Mouse (Mus musculus): Measurements from ENCODE around the gene R3hdm2. TPM values are rescaled to one million over a fixed set of nuclear protein-coding genes. Genes with fewer than 3 reads are reported as not detected.

Gene R3hdm2
- polyA plus RNA-seq, 1 experiment from 2014 or later: 36.3 TPM

DNA sequence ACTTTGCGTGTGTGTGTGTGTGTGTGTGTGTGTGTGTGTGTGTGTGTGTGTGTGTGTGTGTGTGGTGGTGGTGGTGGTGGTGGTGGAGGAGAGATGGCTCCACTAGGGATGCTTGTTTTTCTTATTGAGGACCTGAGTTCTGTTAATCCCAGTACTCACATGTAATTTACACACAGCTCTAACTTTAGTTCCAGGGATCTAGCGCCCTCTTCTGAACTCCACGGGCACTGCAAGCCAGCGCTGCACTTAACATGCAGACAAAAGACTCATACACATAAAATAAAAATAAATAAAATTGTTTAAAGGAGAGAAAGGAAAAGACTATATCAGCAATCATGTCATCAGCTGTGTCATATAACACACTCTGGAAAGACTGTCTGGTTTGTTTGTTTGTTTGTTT is 31.2 kb upstream of the R3hdm2 start:
- WGBS: 61% methylated on average over 4 of the region's 4 CpGs

DNA sequence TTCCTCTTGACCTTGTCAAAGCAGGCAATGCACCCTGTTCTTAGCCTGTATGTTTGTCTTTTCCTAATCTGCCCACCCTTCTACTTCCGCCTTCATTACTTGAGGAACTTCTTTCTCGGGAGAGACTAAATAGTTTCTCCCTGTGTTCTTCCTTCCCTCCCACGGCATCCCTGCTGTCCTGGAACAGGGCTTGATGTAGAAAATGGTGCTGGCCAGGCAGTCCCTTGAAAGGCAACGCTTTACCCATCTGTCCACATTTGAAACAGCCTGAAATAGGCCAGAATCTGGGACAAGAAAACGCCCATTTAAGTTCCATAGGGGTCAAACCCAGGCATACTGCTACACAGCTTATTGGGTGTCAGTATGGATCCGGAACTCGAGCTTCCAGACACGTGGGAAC is 30.3 kb upstream of the R3hdm2 start:
- no peak overlapping the region for H3K27ac ChIP-seq (replicated peaks in 1 of 2; ENCODE audit: control insufficient read depth in 1 of 2, insufficient read depth in 1 of 2, low read depth in 2 of 2, low read length in 2 of 2)
- no peak overlapping the region for H3K4me3 ChIP-seq (ENCODE audit: control insufficient read depth in 1 of 2, insufficient read depth in 1 of 2, low read depth in 1 of 2, low read length in 2 of 2)
- ATAC-seq (ENCODE audit: insufficient number of reproducible peaks, insufficient read depth, low FRiP score, low read depth): no peak
- H3K9ac ChIP-seq (ENCODE audit: low read length): no peak overlapping the region
- H3K9me3 ChIP-seq (ENCODE audit: control insufficient read depth, low read length): peaks cover 3% of the 10 kb centered on the region; the same call in 1 of the 2 replicates
- peaks cover 9 to 14% of the 10 kb centered on the region in 2 experiments for H3K4me1 ChIP-seq (ENCODE audit: control insufficient read depth in 2 of 2, insufficient read depth in 2 of 2, low read length in 2 of 2)
- no peak overlapping the region for H3K4me2 ChIP-seq (ENCODE audit: low read length)
- WGBS: 73% methylated on average over 8 of the region's 8 CpGs
- no peaks in the 10 kb centered on the region for H3K36me3 ChIP-seq (ENCODE audit: control insufficient read depth, insufficient read depth, low read length)
- no peaks in the 10 kb centered on the region for H3K27me3 ChIP-seq (ENCODE audit: control insufficient read depth, insufficient read depth, low read length)

More for the DNA sequence above, 31.2 kb upstream of the R3hdm2 start:
- no peak overlapping the region for H3K4me2 ChIP-seq (ENCODE audit: low read length)
- H3K9me3 ChIP-seq (ENCODE audit: control insufficient read depth, low read length): peaks cover 3% of the 10 kb centered on the region; the same call in 1 of the 2 replicates
- H3K36me3 ChIP-seq (ENCODE audit: control insufficient read depth, insufficient read depth, low read length): no peaks in the 10 kb centered on the region
- no peaks in the 10 kb centered on the region for H3K27me3 ChIP-seq (ENCODE audit: control insufficient read depth, insufficient read depth, low read length)
- no peak for ATAC-seq (ENCODE audit: insufficient number of reproducible peaks, insufficient read depth, low FRiP score, low read depth)
- H3K4me3 ChIP-seq (ENCODE audit: control insufficient read depth in 1 of 2, insufficient read depth in 1 of 2, low read depth in 1 of 2, low read length in 2 of 2): no peak overlapping the region
- peaks cover 6 to 7% of the 10 kb centered on the region in 2 experiments; a peak in 3 of 4 replicates for H3K4me1 ChIP-seq (ENCODE audit: control insufficient read depth in 2 of 2, insufficient read depth in 2 of 2, low read length in 2 of 2)
- no peak overlapping the region for H3K9ac ChIP-seq (ENCODE audit: low read length)
- no peak overlapping the region for H3K27ac ChIP-seq (replicated peaks in 1 of 2; ENCODE audit: control insufficient read depth in 1 of 2, insufficient read depth in 1 of 2, low read depth in 2 of 2, low read length in 2 of 2)

DNA sequence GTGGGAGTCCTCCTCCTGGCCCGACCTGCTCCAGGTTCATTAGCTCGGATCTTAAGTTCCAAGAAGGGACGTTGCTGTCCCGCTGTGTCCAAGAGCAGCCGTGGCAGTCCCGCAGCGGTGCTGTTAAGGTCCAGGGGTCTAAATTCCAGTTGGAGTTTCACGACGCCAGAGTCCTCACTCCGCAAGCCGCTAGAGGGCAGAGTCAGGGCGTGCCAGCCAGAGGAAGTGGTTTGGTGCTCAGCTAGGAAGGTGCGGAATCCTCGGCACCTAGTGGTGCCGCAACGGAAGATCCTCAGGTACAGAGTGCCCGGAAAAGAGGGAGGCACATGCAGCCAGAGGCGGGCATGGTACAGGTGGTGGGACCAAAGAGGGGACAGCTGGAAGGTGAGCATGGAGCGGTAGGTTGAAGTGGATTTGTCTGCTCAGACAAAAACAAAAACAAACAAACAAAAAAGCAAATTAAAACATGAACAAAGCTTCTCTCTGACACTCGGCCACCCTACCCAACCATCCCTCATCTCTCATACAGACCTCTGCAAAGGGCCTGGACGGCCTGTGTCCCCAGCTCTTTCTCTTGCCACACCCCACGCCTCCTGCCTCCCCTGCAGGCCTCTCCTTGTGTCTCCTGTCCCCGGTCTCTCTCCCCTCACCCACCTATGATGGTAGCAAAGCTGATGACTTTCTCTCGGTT is 29.4 kb upstream of the R3hdm2 start:
- Histone ChIP-seq H3K27ac (replicated peaks in 1 of 2; ENCODE audit: control insufficient read depth in 1 of 2, insufficient read depth in 1 of 2, low read depth in 2 of 2, low read length in 2 of 2) (no peak overlapping the region), H3K4me1 (ENCODE audit: control insufficient read depth in 2 of 2, insufficient read depth in 2 of 2, low read length in 2 of 2) (peaks cover 12 to 15% of the 10 kb centered on the region in 2 experiments), H3K27me3 (ENCODE audit: control insufficient read depth, insufficient read depth, low read length) (no peaks in the 10 kb centered on the region), H3K4me3 (ENCODE audit: control insufficient read depth in 1 of 2, insufficient read depth in 1 of 2, low read depth in 1 of 2, low read length in 2 of 2) (peak overlapping the region in 1 of 2 experiments; percentile 21; a peak in 2 of 4 replicates), H3K9ac (ENCODE audit: low read length) (0 out of 2 replicates have a peak overlapping the region, but pooled peaks have one; percentile 35), H3K4me2 (ENCODE audit: low read length) (peak overlapping the region; percentile 57), H3K36me3 (ENCODE audit: control insufficient read depth, insufficient read depth, low read length) (no peaks in the 10 kb centered on the region), H3K9me3 (ENCODE audit: control insufficient read depth, low read length) (no peaks in the 10 kb centered on the region)
- 10% methylated on average over 24 of the region's 24 CpGs for WGBS
- ATAC-seq (ENCODE audit: insufficient number of reproducible peaks, insufficient read depth, low FRiP score, low read depth): no peak; the same call in 1 of the 2 replicates

DNA sequence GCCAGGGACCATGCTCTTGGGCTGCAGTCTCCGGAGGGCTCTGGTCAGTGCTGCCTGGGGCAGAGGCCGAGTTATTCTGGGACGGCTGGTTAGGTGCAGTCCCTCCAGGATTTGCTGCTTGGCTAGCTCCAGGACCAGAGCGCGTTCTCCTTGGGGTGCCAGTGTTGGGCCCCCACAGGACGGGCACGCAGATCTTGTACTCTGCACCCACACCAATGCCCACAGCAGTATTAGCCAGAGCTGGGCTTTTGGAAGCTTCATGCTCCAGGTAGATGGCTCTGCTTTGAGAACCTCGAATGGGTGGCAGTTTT is 28.9 kb upstream of the R3hdm2 start:
- H3K27ac ChIP-seq (replicated peaks in 1 of 2; ENCODE audit: control insufficient read depth in 1 of 2, insufficient read depth in 1 of 2, low read depth in 2 of 2, low read length in 2 of 2): no peak overlapping the region
- no peak for ATAC-seq (ENCODE audit: insufficient number of reproducible peaks, insufficient read depth, low FRiP score, low read depth)
- H3K9me3 ChIP-seq (ENCODE audit: control insufficient read depth, low read length): no peaks in the 10 kb centered on the region
- H3K4me1 ChIP-seq (ENCODE audit: control insufficient read depth in 2 of 2, insufficient read depth in 2 of 2, low read length in 2 of 2): peaks cover 12 to 15% of the 10 kb centered on the region in 2 experiments
- H3K36me3 ChIP-seq (ENCODE audit: control insufficient read depth, insufficient read depth, low read length): no peaks in the 10 kb centered on the region
- H3K9ac ChIP-seq (ENCODE audit: low read length): no peak overlapping the region
- H3K27me3 ChIP-seq (ENCODE audit: control insufficient read depth, insufficient read depth, low read length): no peaks in the 10 kb centered on the region
- H3K4me3 ChIP-seq (ENCODE audit: control insufficient read depth in 1 of 2, insufficient read depth in 1 of 2, low read depth in 1 of 2, low read length in 2 of 2): no peak overlapping the region
- 72% methylated on average over 8 of the region's 8 CpGs for WGBS
- H3K4me2 ChIP-seq (ENCODE audit: low read length): peak overlapping the region; percentile 57; the same call in 1 of the 2 replicates

DNA sequence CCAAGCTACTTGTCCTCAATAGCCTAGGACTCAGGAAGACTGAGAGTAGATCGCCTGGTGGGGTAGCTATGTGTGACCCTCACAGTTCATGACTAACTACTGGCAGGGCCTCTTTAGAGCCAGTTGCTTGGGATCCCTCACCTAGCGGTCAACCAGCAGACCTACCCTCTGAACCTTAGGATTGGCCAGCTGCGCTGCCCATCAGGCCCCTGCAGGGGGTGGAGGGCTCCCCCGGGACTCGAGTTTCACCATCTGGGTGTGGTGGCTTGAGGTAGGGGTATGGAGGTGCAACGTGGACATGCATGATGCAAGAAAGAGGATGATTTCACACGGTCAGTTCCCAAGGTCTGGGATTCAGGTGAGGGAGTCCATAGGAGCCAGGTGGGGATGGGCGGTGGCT is 28.4 kb upstream of the R3hdm2 start:
- Histone ChIP-seq H3K27ac (replicated peaks in 1 of 2; ENCODE audit: control insufficient read depth in 1 of 2, insufficient read depth in 1 of 2, low read depth in 2 of 2, low read length in 2 of 2) (no peak overlapping the region), H3K4me2 (ENCODE audit: low read length) (no peak overlapping the region), H3K36me3 (ENCODE audit: control insufficient read depth, insufficient read depth, low read length) (no peaks in the 10 kb centered on the region), H3K9me3 (ENCODE audit: control insufficient read depth, low read length) (no peaks in the 10 kb centered on the region), H3K4me3 (ENCODE audit: control insufficient read depth in 1 of 2, insufficient read depth in 1 of 2, low read depth in 1 of 2, low read length in 2 of 2) (no peak overlapping the region), H3K4me1 (ENCODE audit: control insufficient read depth in 2 of 2, insufficient read depth in 2 of 2, low read length in 2 of 2) (peaks cover 12 to 15% of the 10 kb centered on the region in 2 experiments), H3K9ac (ENCODE audit: low read length) (no peak overlapping the region), H3K27me3 (ENCODE audit: control insufficient read depth, insufficient read depth, low read length) (no peaks in the 10 kb centered on the region)
- no peak for ATAC-seq (ENCODE audit: insufficient number of reproducible peaks, insufficient read depth, low FRiP score, low read depth)
- 57% methylated on average over 8 of the region's 8 CpGs for WGBS

DNA sequence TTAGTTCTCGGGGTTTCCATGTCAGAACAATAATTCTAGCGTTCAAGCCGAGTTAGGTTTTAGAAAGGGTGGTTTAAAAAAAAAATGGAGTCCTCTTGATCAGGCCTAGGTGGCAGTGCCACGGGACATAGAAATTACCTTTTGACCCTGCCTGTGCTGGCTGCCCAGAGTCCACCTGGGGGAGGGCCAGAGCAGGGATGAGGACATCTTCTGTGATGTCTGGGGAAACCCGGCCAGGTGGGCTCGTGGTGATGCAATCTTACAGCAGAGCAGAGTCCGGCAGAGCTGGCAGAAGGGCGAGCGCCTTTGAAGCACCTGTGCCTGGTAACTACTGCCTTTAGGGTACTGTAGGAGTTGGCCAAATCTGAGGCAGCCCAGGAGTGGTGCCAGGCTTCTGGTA is 27.9 kb upstream of the R3hdm2 start:
- no peaks in the 10 kb centered on the region for H3K27me3 ChIP-seq (ENCODE audit: control insufficient read depth, insufficient read depth, low read length)
- H3K36me3 ChIP-seq (ENCODE audit: control insufficient read depth, insufficient read depth, low read length): no peaks in the 10 kb centered on the region
- H3K4me1 ChIP-seq (ENCODE audit: control insufficient read depth in 2 of 2, insufficient read depth in 2 of 2, low read length in 2 of 2): peaks cover 12 to 15% of the 10 kb centered on the region in 2 experiments
- no peak for ATAC-seq (ENCODE audit: insufficient number of reproducible peaks, insufficient read depth, low FRiP score, low read depth)
- WGBS: 86% methylated on average over 9 of the region's 9 CpGs
- H3K9ac ChIP-seq (ENCODE audit: low read length): no peak overlapping the region
- H3K27ac ChIP-seq (replicated peaks in 1 of 2; ENCODE audit: control insufficient read depth in 1 of 2, insufficient read depth in 1 of 2, low read depth in 2 of 2, low read length in 2 of 2): no peak overlapping the region
- H3K9me3 ChIP-seq (ENCODE audit: control insufficient read depth, low read length): no peaks in the 10 kb centered on the region
- H3K4me2 ChIP-seq (ENCODE audit: low read length): no peak overlapping the region
- no peak overlapping the region for H3K4me3 ChIP-seq (ENCODE audit: control insufficient read depth in 1 of 2, insufficient read depth in 1 of 2, low read depth in 1 of 2, low read length in 2 of 2)

DNA sequence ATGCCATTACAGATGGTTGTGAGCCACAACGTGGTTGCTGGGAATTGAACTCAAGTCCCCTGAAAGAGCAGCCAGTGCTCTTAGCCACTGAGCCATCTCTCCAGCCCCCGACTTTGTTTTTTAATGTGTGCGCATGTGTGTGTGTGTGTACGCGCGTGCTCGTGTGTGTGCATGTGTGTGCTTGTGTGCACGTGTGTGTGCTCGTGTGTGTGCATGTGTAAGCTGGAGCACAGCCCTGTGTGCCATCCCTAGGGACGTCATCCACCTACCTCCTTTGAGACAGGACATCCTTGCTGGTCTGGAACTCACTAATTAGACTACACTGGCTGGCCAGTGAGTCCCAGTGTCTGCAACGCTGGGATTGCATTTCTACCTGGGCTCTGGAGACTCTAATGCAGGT is 27.4 kb upstream of the R3hdm2 start:
- no peak overlapping the region for H3K4me2 ChIP-seq (ENCODE audit: low read length)
- no peaks in the 10 kb centered on the region for H3K9me3 ChIP-seq (ENCODE audit: control insufficient read depth, low read length)
- H3K27ac ChIP-seq (replicated peaks in 1 of 2; ENCODE audit: control insufficient read depth in 1 of 2, insufficient read depth in 1 of 2, low read depth in 2 of 2, low read length in 2 of 2): no peak overlapping the region
- no peak overlapping the region for H3K9ac ChIP-seq (ENCODE audit: low read length)
- H3K36me3 ChIP-seq (ENCODE audit: control insufficient read depth, insufficient read depth, low read length): no peaks in the 10 kb centered on the region
- H3K4me1 ChIP-seq (ENCODE audit: control insufficient read depth in 2 of 2, insufficient read depth in 2 of 2, low read length in 2 of 2): peaks cover 12 to 15% of the 10 kb centered on the region in 2 experiments
- no peak for ATAC-seq (ENCODE audit: insufficient number of reproducible peaks, insufficient read depth, low FRiP score, low read depth)
- 88% methylated on average over 11 of the region's 11 CpGs for WGBS
- no peaks in the 10 kb centered on the region for H3K27me3 ChIP-seq (ENCODE audit: control insufficient read depth, insufficient read depth, low read length)
- H3K4me3 ChIP-seq (ENCODE audit: control insufficient read depth in 1 of 2, insufficient read depth in 1 of 2, low read depth in 1 of 2, low read length in 2 of 2): no peak overlapping the region

Data from heart, embryonic 14.5 days (tissue).